Mouse (Mus musculus) limb, embryonic 12.5 days (tissue): ENCODE measurements around the gene Lrch3. TPM values are rescaled to one million over a fixed set of nuclear protein-coding genes. Genes with fewer than 3 reads are reported as not detected.
"Not testable (repeated sequence)": the region's sequence is repeated elsewhere in the genome, so short reads cannot be mapped to it uniquely, and the experiment has no call there.

Experiments
- ATAC-seq: fragments of 200-750 bp; cut with Nextera tagmentation; 2 replicates; pipeline ENCODE4 v1.8.0; 2017; ENCODE audit warnings: low read depth, moderate TSS enrichment; ENCODE audit not compliant: insufficient number of reproducible peaks, insufficient read depth, low FRiP score, low TSS enrichment
- H3K27ac ChIP-seq: fragments of 300-500 bp; sonication (generic); 2 replicates; pipeline ENCODE4 v1.5.1; 2016; ENCODE audit warnings: mild to moderate bottlenecking, moderate library complexity
- H3K27me3 ChIP-seq: fragments of 300-500 bp; sonication (generic); 2 replicates; pipeline ENCODE4 v1.6.1; 2016; ENCODE audit warnings: mild to moderate bottlenecking, moderate library complexity
- H3K36me3 ChIP-seq: fragments of 300-500 bp; sonication (generic); 2 replicates; pipeline ENCODE4 v1.6.1; 2016; ENCODE audit warnings: mild to moderate bottlenecking, moderate library complexity
- H3K4me1 ChIP-seq: fragments of 300-500 bp; sonication (generic); replicated peaks from 2 replicates; pipeline ENCODE4 v1.6.1; 2016
- H3K4me2 ChIP-seq: fragments of 300-500 bp; sonication (generic); 2 replicates; pipeline ENCODE4 v1.6.1; 2016; ENCODE audit warnings: mild to moderate bottlenecking, moderate library complexity
- H3K4me3 ChIP-seq: fragments of 300-500 bp; sonication (generic); replicated peaks from 2 replicates; pipeline ENCODE4 v1.5.1; 2016; ENCODE audit warnings: mild to moderate bottlenecking
- H3K9ac ChIP-seq: fragments of 300-500 bp; sonication (generic); replicated peaks from 2 replicates; pipeline ENCODE4 v1.6.1; 2016; ENCODE audit warnings: mild to moderate bottlenecking, moderate library complexity
- H3K9me3 ChIP-seq: fragments of 300-500 bp; sonication (generic); 2 replicates; pipeline ENCODE4 v1.6.1; 2016; ENCODE audit warnings: mild to moderate bottlenecking, moderate library complexity
- WGBS: fragments of 180-500 bp; shearing (Covaris S2); methylation state at CpG from one replicate; pipeline ENCODE4 v1.1.7; 2016; 5-methylcytosine and 5-hydroxymethylcytosine counted together
- polyA plus RNA-seq: library from polyadenylated mRNA; unstranded; fragments of >200 nt; fragmentation: Nextera tagmentation; extraction: Ambion mirVana; gene quantifications from 2 replicates; pipeline ENCODE4 v1.2.1, GENCODE M21; 2016

The Lrch3 gene
- polyA plus RNA-seq, 1 experiment from 2014 or later = 41.3 TPM

GRCm38 (mm10) chr16:32915292-32916068 lies 1.6 kb downstream of the Lrch3 start:
- 83% methylated on average over 9 of the region's 9 CpGs for WGBS
- no peaks in the 10 kb centered on the region for H3K9me3 ChIP-seq
- H3K4me1 ChIP-seq = peaks cover 9% of the 10 kb centered on the region
- no peak overlapping the region for H3K27ac ChIP-seq
- peak overlapping the region; percentile 98; the same call in 1 of the 2 replicates for H3K4me3 ChIP-seq
- no peaks in the 10 kb centered on the region for H3K27me3 ChIP-seq
- peaks cover 7% of the 10 kb centered on the region for H3K36me3 ChIP-seq
- H3K4me2 ChIP-seq = peak overlapping the region; percentile 69
- ATAC-seq = no peak
- H3K9ac ChIP-seq = no peak overlapping the region; the same call in 1 of the 2 replicates

DNA sequence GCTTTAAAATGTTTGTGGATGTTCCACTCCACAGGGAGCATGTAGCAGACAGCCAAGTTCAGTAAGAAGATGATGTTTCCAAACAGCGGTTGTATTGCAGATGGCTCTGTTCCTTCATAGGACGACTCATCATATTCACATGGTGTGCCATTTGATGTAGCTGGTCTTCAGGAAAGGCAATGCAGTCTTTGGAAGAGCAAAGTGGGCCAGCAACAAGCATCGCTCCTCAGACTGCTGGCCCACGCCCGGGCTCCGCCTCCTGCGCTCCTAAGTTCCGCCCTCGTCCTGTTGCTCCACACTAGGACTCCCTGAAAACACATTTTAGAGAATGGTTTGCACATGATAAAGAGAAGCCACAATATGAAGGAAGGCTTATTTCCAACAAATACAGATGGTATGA lies 12.7 kb downstream of the Lrch3 start:
- peaks cover 29% of the 10 kb centered on the region for H3K36me3 ChIP-seq
- H3K27ac ChIP-seq, H3K9me3 ChIP-seq, H3K4me1 ChIP-seq, ATAC-seq, H3K27me3 ChIP-seq, H3K4me3 ChIP-seq, H3K9ac ChIP-seq, H3K4me2 ChIP-seq: not testable (repeated sequence)
- 87% methylated on average over 9 of the region's 9 CpGs for WGBS

GRCm38 (mm10) chr16:32927044-32927443 lies 13.1 kb downstream of the Lrch3 start:
- Histone ChIP-seq H3K27me3 (no peaks in the 10 kb centered on the region), H3K9ac (no peak overlapping the region), H3K9me3 (no peaks in the 10 kb centered on the region), H3K36me3 (peaks cover 29% of the 10 kb centered on the region), H3K4me1 (peaks cover 3% of the 10 kb centered on the region), H3K27ac (no peak overlapping the region), H3K4me2 (no peak overlapping the region), H3K4me3 (no peak overlapping the region)
- WGBS = 90% methylated on average over 8 of the region's 8 CpGs
- ATAC-seq = no peak

- Histone ChIP-seq H3K9ac (no peak overlapping the region), H3K4me2 (no peak overlapping the region), H3K27me3 (no peaks in the 10 kb centered on the region), H3K36me3 (peaks cover 13% of the 10 kb centered on the region; the same call in 1 of the 2 replicates), H3K4me3 (no peak overlapping the region), H3K27ac (no peak overlapping the region), H3K9me3 (no peaks in the 10 kb centered on the region), H3K4me1 (peaks cover 3% of the 10 kb centered on the region)
- WGBS = 17% methylated on average over 2 of the region's 2 CpGs
- no peak for ATAC-seq
These were observed 16.0 kb downstream of the Lrch3 start for GRCm38 (mm10) chr16:32929918-32930317.

DNA sequence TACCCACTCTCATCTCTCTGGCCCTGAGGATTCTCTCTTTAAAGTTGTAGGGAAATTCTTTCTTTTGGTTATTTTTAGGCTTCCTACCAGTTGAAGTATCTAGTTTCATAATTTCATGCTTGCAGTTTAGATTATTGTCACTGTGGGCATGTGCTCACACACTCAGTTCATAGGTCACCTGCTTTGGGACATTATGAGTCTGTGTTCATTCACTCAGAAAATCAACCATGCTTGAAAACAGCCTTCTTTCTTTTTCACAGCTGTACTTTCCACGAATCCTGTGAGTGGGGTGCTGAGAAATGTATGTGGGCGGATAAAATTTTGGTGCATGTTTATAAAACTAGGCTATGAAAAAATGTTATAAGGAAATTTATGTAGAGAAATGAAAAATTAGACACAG lies 20.6 kb downstream of the Lrch3 start:
- 86% methylated on average over 2 of the region's 2 CpGs for WGBS
- ATAC-seq = no peak

GRCm38 (mm10) chr16:32935088-32935487 lies 21.2 kb downstream of the Lrch3 start:
- no peak overlapping the region for H3K4me3 ChIP-seq
- H3K4me1 ChIP-seq = no peaks in the 10 kb centered on the region; the same call in 1 of the 2 replicates
- no peaks in the 10 kb centered on the region for H3K36me3 ChIP-seq
- no peaks in the 10 kb centered on the region for H3K27me3 ChIP-seq
- ATAC-seq = no peak
- H3K9me3 ChIP-seq = no peaks in the 10 kb centered on the region
- no peak overlapping the region for H3K27ac ChIP-seq
- no peak overlapping the region for H3K4me2 ChIP-seq
- 75% methylated on average over 1 of the region's 1 CpGs for WGBS
- H3K9ac ChIP-seq = no peak overlapping the region

More for the DNA sequence above, 20.6 kb downstream of the Lrch3 start:
- H3K4me1 ChIP-seq = peaks cover 3% of the 10 kb centered on the region
- no peaks in the 10 kb centered on the region for H3K27me3 ChIP-seq
- H3K9ac ChIP-seq = no peak overlapping the region
- no peak overlapping the region for H3K27ac ChIP-seq
- H3K9me3 ChIP-seq = no peaks in the 10 kb centered on the region
- no peak overlapping the region for H3K4me2 ChIP-seq
- H3K36me3 ChIP-seq = no peaks in the 10 kb centered on the region
- H3K4me3 ChIP-seq = no peak overlapping the region

GRCm38 (mm10) chr16:32937358-32937757 lies 23.5 kb downstream of the Lrch3 start:
- Histone ChIP-seq H3K9ac (no peak overlapping the region), H3K36me3 (no peaks in the 10 kb centered on the region), H3K27ac (no peak overlapping the region), H3K27me3 (no peaks in the 10 kb centered on the region), H3K4me3 (no peak overlapping the region), H3K9me3 (no peaks in the 10 kb centered on the region), H3K4me2 (no peak overlapping the region), H3K4me1 (no peaks in the 10 kb centered on the region)
- no peak for ATAC-seq
- WGBS = 86% methylated on average over 2 of the region's 2 CpGs

DNA sequence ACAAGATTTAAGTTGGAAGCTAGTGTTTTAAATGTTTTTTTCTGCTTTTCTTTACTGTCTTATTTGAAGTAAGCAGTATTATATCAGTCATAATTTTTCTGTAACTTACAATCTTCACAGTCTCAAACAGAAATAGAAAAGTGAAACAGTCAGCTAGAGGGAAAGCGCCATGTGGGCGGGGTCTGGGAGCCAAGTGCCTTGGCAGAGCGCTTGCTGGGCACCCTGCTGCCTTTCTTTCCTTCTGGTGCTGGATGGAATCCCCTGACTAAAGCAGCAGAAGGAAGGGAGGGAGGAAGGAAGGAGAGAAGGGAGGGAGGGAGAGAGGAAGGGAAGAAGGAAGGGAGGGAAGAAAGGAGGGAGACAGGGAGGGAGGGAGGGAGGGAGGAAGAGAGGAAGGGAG lies 25.4 kb downstream of the Lrch3 start:
- not testable (repeated sequence) for H3K36me3 ChIP-seq, H3K9me3 ChIP-seq, H3K4me3 ChIP-seq, H3K27ac ChIP-seq, ATAC-seq, H3K27me3 ChIP-seq, H3K4me1 ChIP-seq, H3K4me2 ChIP-seq, H3K9ac ChIP-seq
- 40% methylated on average over 3 of the region's 3 CpGs for WGBS

DNA sequence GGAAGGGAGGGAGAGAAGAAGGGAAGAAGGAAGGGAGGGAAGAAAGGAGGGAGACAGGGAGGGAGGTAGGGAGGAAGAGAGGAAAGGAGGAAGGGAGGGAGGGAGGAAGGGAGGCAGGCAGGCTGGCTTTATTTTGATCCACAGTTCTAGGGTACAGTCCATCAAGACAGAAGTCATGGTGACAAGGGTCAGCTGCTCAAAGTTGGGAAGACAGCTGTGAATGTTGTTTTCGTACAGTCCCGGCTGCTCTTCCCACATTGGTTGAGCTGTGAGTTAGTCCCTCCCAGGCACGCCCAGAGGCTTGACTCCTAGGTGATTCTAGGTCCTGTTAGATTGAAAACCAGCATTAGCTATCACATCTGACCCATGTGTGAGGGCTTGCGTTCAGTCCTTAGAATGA lies 25.8 kb downstream of the Lrch3 start:
- not testable (repeated sequence) for H3K27me3 ChIP-seq, ATAC-seq, H3K36me3 ChIP-seq, H3K4me1 ChIP-seq, H3K9ac ChIP-seq, H3K4me3 ChIP-seq, H3K9me3 ChIP-seq, H3K27ac ChIP-seq, H3K4me2 ChIP-seq
- 87% methylated on average over 4 of the region's 4 CpGs for WGBS

DNA sequence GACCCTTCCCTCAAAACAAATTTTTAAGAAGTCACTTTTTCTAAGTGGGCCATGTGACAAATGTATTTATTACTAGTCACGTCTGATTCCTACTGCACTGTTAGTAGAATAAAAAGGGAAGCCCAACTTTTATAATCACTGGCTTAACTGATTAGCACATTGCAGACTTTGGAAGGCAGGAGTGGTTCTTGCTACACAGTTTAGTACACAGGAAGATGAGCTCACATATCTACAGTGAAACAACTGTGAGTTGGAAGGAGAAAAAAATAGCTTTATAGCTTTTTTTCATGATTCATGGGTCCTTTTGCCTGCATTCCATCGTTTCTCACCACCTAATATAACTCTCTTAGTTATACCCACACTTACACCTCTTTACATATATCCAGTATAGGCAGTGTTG lies 27.3 kb downstream of the Lrch3 start:
- 62% methylated on average over 2 of the region's 2 CpGs for WGBS
- H3K36me3 ChIP-seq = not testable (repeated sequence)

GRCm38 (mm10) chr16:32942694-32943093 lies 28.8 kb downstream of the Lrch3 start:
- no peak overlapping the region for H3K4me2 ChIP-seq
- H3K27ac ChIP-seq = no peak overlapping the region
- H3K27me3 ChIP-seq = no peaks in the 10 kb centered on the region
- H3K36me3 ChIP-seq = no peaks in the 10 kb centered on the region
- peaks cover 4% of the 10 kb centered on the region; the same call in 1 of the 2 replicates for H3K4me1 ChIP-seq
- ATAC-seq = no peak
- WGBS = 57% methylated on average over 5 of the region's 5 CpGs
- H3K4me3 ChIP-seq = no peak overlapping the region
- no peak overlapping the region for H3K9ac ChIP-seq
- H3K9me3 ChIP-seq = no peaks in the 10 kb centered on the region

More for the DNA sequence above, 27.3 kb downstream of the Lrch3 start:
- not testable (repeated sequence) for H3K4me2 ChIP-seq, H3K4me1 ChIP-seq, ATAC-seq, H3K9ac ChIP-seq, H3K4me3 ChIP-seq, H3K27ac ChIP-seq, H3K9me3 ChIP-seq, H3K27me3 ChIP-seq

DNA sequence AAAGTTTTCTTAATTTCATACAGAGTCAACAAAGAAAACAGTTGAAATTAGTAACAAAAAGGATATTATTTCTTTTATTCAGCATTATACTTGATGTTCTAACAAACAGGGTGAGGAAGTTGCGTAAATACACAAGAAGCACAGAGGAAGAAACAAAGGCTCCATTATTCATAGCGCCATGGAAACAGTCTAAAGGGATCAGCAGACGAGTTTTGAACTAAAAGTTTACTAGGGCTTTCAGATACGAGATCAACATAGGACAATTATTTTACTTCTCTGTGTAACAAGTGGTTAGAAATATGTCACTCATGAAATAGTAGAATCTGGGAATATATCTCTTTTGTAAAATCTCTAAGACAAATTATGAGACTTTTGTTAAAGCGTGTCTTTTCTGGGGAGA lies 31.5 kb downstream of the Lrch3 start:
- no peak overlapping the region for H3K4me3 ChIP-seq
- H3K36me3 ChIP-seq = no peaks in the 10 kb centered on the region
- peaks cover 4% of the 10 kb centered on the region for H3K4me1 ChIP-seq
- no peak overlapping the region for H3K4me2 ChIP-seq
- H3K9me3 ChIP-seq = no peaks in the 10 kb centered on the region
- 73% methylated on average over 5 of the region's 5 CpGs for WGBS
- H3K27me3 ChIP-seq = no peaks in the 10 kb centered on the region
- H3K9ac ChIP-seq = no peak overlapping the region
- ATAC-seq = no peak
- no peak overlapping the region for H3K27ac ChIP-seq
